Mouse (Mus musculus): ENCODE measurements at regions not wholly inside any gene's neighbourhood (a gene's known extent, or its start where the extent isn't known, plus 50 kb on each side); places are given as distances from the start of the nearest gene placed in this dataset.

DNA sequence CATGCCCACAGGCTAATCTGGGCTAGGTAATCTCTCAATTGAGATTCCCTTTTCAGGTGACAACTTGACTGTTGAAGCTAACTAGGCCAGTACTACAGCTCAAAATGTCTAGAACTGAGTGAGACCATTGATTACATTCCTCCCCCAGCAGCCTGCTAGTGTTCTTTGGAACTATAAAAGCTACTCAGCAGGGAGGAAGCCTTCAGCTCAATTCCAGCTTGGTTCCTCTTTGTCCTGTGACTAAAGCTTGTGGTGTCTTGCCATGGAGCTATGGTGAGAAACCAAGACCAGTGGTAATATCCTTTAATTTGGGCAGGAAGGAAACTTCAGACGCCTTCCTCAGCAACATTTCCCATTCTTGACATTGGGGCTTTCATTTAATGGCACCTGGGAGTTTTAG is 52.9 kb upstream of the Ccser1 start:
- TF ChIP-seq CTCF (conservative IDR thresholded peaks at IDR 0.05; ENCODE audit: low read length) (no peak), POU5F1 (IDR thresholded peaks at IDR 0.05; ENCODE audit: borderline replicate concordance, low read length) (no peak), NANOG (IDR thresholded peaks at IDR 0.05; ENCODE audit: borderline replicate concordance, low read length) (0 out of 2 replicates have a peak, but pooled peaks have one; percentile 6)
